9 mouse cellular contexts compared by ENCODE assay signal in genomic region chr17:85645312-85645711, GRCm38 (mm10). TPM values are rescaled to one million over a fixed set of nuclear protein-coding genes. Genes with fewer than 3 reads are reported as not detected.
DNase-seq lines count a peak whose midpoint lies in the region; ATAC-seq and TF ChIP-seq lines count a peak whose summit lies in the region.
"Had no signal": no experiment of that assay in that cellular context is flagged by ENCODE, and none has a peak within 500 bp of the region (broad histone marks: within the 10 kb centered on the region; RNA-seq: fewer than 3 reads in every experiment).

No protein-coding gene starts in this region.

- DNase-seq in kidney, adult 8-10 months: no peak
- DNase-seq in embryonic facial prominence, embryonic 10.5 days (ENCODE audit: low spot score): peak; percentile 39
- peak; percentile 52 for DNase-seq in midbrain, embryonic 14.5 days
- DNase-seq in cerebellum, adult 2 months: no peak
- no peak for DNase-seq in testis, postnatal 14 days (ENCODE audit: low spot score)
- DNase-seq in embryo, embryonic 9.5 days (ENCODE audit: extremely low spot score): no peak

- H3K9ac ChIP-seq in kidney, embryonic 14.5 days (ENCODE audit: low read depth, low read length): peak overlapping the region; percentile 0; the same call in 1 of the 2 replicates
- peak overlapping the region; percentile 67 for H3K9ac ChIP-seq in hindbrain, embryonic 13.5 days
- peak overlapping the region; percentile 49 for H3K9ac ChIP-seq in midbrain, embryonic 14.5 days (replicated peaks; ENCODE audit: low read length)

- peak; percentile 36; the same call in 1 of the 2 replicates for ATAC-seq in kidney, embryonic 14.5 days (ENCODE audit: low FRiP score, low TSS enrichment)
- peak; percentile 58 for ATAC-seq in hindbrain, embryonic 13.5 days (ENCODE audit: low FRiP score)
- ATAC-seq in midbrain, embryonic 14.5 days (ENCODE audit: low FRiP score, low TSS enrichment): no peak

- peak overlapping the region; percentile 50 for H3K4me2 ChIP-seq in kidney, embryonic 14.5 days (replicated peaks; ENCODE audit: low read depth, low read length)
- peak overlapping the region; percentile 64 for H3K4me2 ChIP-seq in hindbrain, embryonic 13.5 days
- peak overlapping the region; percentile 68 for H3K4me2 ChIP-seq in midbrain, embryonic 14.5 days (ENCODE audit: low read length)

- no peaks in the 10 kb centered on the region for H3K36me3 ChIP-seq in kidney, embryonic 14.5 days (ENCODE audit: control insufficient read depth, insufficient read depth, low read length)
- H3K36me3 ChIP-seq in embryonic facial prominence, embryonic 10.5 days (replicated peaks): no peaks in the 10 kb centered on the region
- no peaks in the 10 kb centered on the region for H3K36me3 ChIP-seq in hindbrain, embryonic 13.5 days
- H3K36me3 ChIP-seq in midbrain, embryonic 14.5 days (ENCODE audit: control insufficient read depth, insufficient read depth, low read length): no peaks in the 10 kb centered on the region

- no peak overlapping the region for H3K27ac ChIP-seq in kidney, embryonic 14.5 days (ENCODE audit: low read depth, low read length)
- peak overlapping the region; percentile 76 for H3K27ac ChIP-seq in embryonic facial prominence, embryonic 10.5 days (replicated peaks)
- peak overlapping the region; percentile 12; the same call in 1 of the 2 replicates for H3K27ac ChIP-seq in hindbrain, embryonic 13.5 days
- no peak overlapping the region for H3K27ac ChIP-seq in midbrain, embryonic 14.5 days (replicated peaks; ENCODE audit: low read depth, low read length)
- H3K27ac ChIP-seq in cerebellum, adult 2 months (ENCODE audit: insufficient read depth, low read length): no peak overlapping the region

- peaks cover 24% of the 10 kb centered on the region for H3K27me3 ChIP-seq in kidney, embryonic 14.5 days (ENCODE audit: control insufficient read depth, insufficient read depth, low read length)
- peaks cover 88% of the 10 kb centered on the region for H3K27me3 ChIP-seq in embryonic facial prominence, embryonic 10.5 days (replicated peaks; ENCODE audit: low read depth, poor library complexity, severe bottlenecking)
- peaks cover 96% of the 10 kb centered on the region for H3K27me3 ChIP-seq in hindbrain, embryonic 13.5 days
- H3K27me3 ChIP-seq in midbrain, embryonic 14.5 days (ENCODE audit: control insufficient read depth, insufficient read depth, low read length): peaks cover 47% of the 10 kb centered on the region
- peaks cover 1% of the 10 kb centered on the region; the same call in 1 of the 2 replicates for H3K27me3 ChIP-seq in cerebellum, adult 2 months (ENCODE audit: control insufficient read depth, insufficient read depth, low read length)

- peak overlapping the region; percentile 24 for H3K4me3 ChIP-seq in kidney, embryonic 14.5 days (ENCODE audit: low read length)
- H3K4me3 ChIP-seq in embryonic facial prominence, embryonic 10.5 days: peak overlapping the region; percentile 59
- H3K4me3 ChIP-seq in hindbrain, embryonic 13.5 days: peak overlapping the region; percentile 34
- H3K4me3 ChIP-seq in midbrain, embryonic 14.5 days (replicated peaks; ENCODE audit: low read depth, low read length): peak overlapping the region; percentile 34
- no peak overlapping the region for H3K4me3 ChIP-seq in cerebellum, adult 2 months (replicated peaks; ENCODE audit: insufficient read depth, low read depth, low read length)
- H3K4me3 ChIP-seq: erythroblast, embryonic 14.5 days had no signal

- 9% methylated on average over 10 of the region's 12 CpGs for WGBS in kidney, embryonic 14.5 days
- 7% methylated on average over 11 of the region's 12 CpGs for WGBS in embryonic facial prominence, embryonic 10.5 days
- WGBS in hindbrain, embryonic 13.5 days: 13% methylated on average over 8 of the region's 12 CpGs
- 6% methylated on average over 10 of the region's 12 CpGs for WGBS in midbrain, embryonic 14.5 days
- WGBS in cerebellum, adult 2 months: 12% methylated on average over 10 of the region's 12 CpGs

- TF ChIP-seq CTCF in cerebellum, adult 2 months (IDR thresholded peaks at IDR 0.05; ENCODE audit: borderline replicate concordance, insufficient read depth, low read depth, low read length): no peak

- no peaks in the 10 kb centered on the region for H3K9me3 ChIP-seq in kidney, embryonic 14.5 days (ENCODE audit: control insufficient read depth, low read length)
- H3K9me3 ChIP-seq in embryonic facial prominence, embryonic 10.5 days: no peaks in the 10 kb centered on the region
- no peaks in the 10 kb centered on the region for H3K9me3 ChIP-seq in hindbrain, embryonic 13.5 days
- H3K9me3 ChIP-seq in midbrain, embryonic 14.5 days (ENCODE audit: control insufficient read depth, low read length): no peaks in the 10 kb centered on the region

- peaks cover 6% of the 10 kb centered on the region; the same call in 1 of the 2 replicates for H3K4me1 ChIP-seq in kidney, embryonic 14.5 days (ENCODE audit: control insufficient read depth, insufficient read depth, low read length)
- peaks cover 18% of the 10 kb centered on the region for H3K4me1 ChIP-seq in embryonic facial prominence, embryonic 10.5 days
- H3K4me1 ChIP-seq in hindbrain, embryonic 13.5 days (replicated peaks): peaks cover 15% of the 10 kb centered on the region
- peaks cover 9% of the 10 kb centered on the region; the same call in 1 of the 2 replicates for H3K4me1 ChIP-seq in midbrain, embryonic 14.5 days (ENCODE audit: control insufficient read depth, insufficient read depth, low read length)
- no peaks in the 10 kb centered on the region for H3K4me1 ChIP-seq in cerebellum, adult 2 months (ENCODE audit: control insufficient read depth, insufficient read depth, low read length)

- TF ChIP-seq POLR2A in cerebellum, adult 2 months (IDR thresholded peaks at IDR 0.05; ENCODE audit: borderline replicate concordance, insufficient read depth, low read length): no peak

RNA-seq across cellular contexts. Expression of gene Six3, which starts 31.9 kb away (rescaled TPM):
- polyA plus RNA-seq in kidney, embryonic 14.5 days (2014; fragmentation: Nextera tagmentation; extraction: Ambion mirVana): not detected in 2 replicates
- 8.8 and 13.1 TPM in 2 replicates for polyA plus RNA-seq in embryonic facial prominence, embryonic 10.5 days (2016; fragmentation: Nextera tagmentation; extraction: Ambion mirVana)
- polyA plus RNA-seq in hindbrain, embryonic 13.5 days (2015; fragmentation: Nextera tagmentation; extraction: Ambion mirVana): 0.85 and 0.97 TPM in 2 replicates
- polyA plus RNA-seq in midbrain, embryonic 14.5 days (2014; fragmentation: Nextera tagmentation; extraction: Ambion mirVana): 19.9 and 20.2 TPM in 2 replicates
- 1.3 and 1.8 TPM in 2 replicates for polyA plus RNA-seq in cerebellum, adult 2 months (2012; rRNA removed)
- polyA plus RNA-seq: erythroblast, embryonic 14.5 days had no signal

RNA-seq across cellular contexts. Expression of gene Six2, which starts 42.8 kb away (rescaled TPM):
- 21.2 and 24.5 TPM in 2 replicates for polyA plus RNA-seq in kidney, embryonic 14.5 days (2014; fragmentation: Nextera tagmentation; extraction: Ambion mirVana)
- 10.1 and 15.6 TPM in 2 replicates for polyA plus RNA-seq in embryonic facial prominence, embryonic 10.5 days (2016; fragmentation: Nextera tagmentation; extraction: Ambion mirVana)
- 1.0 and 1.1 TPM in 2 replicates for polyA plus RNA-seq in hindbrain, embryonic 13.5 days (2015; fragmentation: Nextera tagmentation; extraction: Ambion mirVana)
- polyA plus RNA-seq in midbrain, embryonic 14.5 days (2014; fragmentation: Nextera tagmentation; extraction: Ambion mirVana): 0.42 and 0.57 TPM in 2 replicates
- 0.06 and 0.07 TPM in 2 replicates for polyA plus RNA-seq in cerebellum, adult 2 months (2012; rRNA removed)
- polyA plus RNA-seq: erythroblast, embryonic 14.5 days had no signal

Comparison
In these comparisons a context has a peak if more than half of its experiments do, and no peak if none do; other contexts are left out.
1. H3K27ac ChIP-seq: peak in embryonic facial prominence, embryonic 10.5 days (single experiment) and hindbrain, embryonic 13.5 days (single experiment); none in kidney, embryonic 14.5 days (single experiment), midbrain, embryonic 14.5 days (single experiment) and cerebellum, adult 2 months (single experiment).
2. H3K9ac ChIP-seq: peak in every context shown above with its lines; median percentile 67 in hindbrain, embryonic 13.5 days; 49 in midbrain, embryonic 14.5 days; 0 in kidney, embryonic 14.5 days.
3. DNase-seq: peak in embryonic facial prominence, embryonic 10.5 days (single experiment) and midbrain, embryonic 14.5 days (single experiment); none in kidney, adult 8-10 months (0 of 2), cerebellum, adult 2 months (0 of 2), testis, postnatal 14 days (single experiment) and embryo, embryonic 9.5 days (single experiment).
4. Peak in every context shown above with its lines, with median percentiles within 50 percentile points of each other: H3K4me2 ChIP-seq.